Mouse (Mus musculus) myocyte (in vitro differentiated cells): ENCODE measurements at regions not wholly inside any gene's neighbourhood (a gene's known extent, or its start where the extent isn't known, plus 50 kb on each side); places are given as distances from the start of the nearest gene placed in this dataset.

Source experiments
- POLR2AphosphoS2 ChIP-seq: IDR thresholded peaks from one replicate; pipeline ENCODE4 v1.6.1; 2011; ENCODE audit warnings: low read depth, control low read depth; ENCODE audit not compliant: insufficient read length
- REST ChIP-seq: IDR thresholded peaks from one replicate; pipeline ENCODE4 v1.6.1; 2011; ENCODE audit warnings: mild to moderate bottlenecking, control low read depth, moderate library complexity; ENCODE audit not compliant: insufficient read depth, insufficient read length

DNA sequence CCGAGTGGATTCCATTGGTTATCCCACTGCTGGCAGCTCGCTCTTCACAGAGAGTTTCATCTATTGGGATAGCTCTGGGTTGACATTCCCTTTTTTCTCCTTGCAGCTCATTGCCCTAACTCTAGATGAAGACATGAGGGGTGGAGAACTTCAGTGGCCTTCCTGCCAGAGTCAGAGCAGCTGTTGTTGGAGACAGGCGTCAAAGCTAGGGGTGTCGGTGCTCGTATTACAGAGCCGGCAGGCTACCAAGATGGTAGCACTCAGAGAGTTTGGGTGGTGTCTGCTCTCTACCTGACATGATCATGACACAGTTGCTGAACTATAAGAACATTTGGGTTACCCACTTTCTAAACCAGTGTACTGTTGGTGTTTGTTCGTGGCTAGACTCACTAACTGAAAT is 162.5 kb upstream of the Trib2 start:
- TF ChIP-seq REST: no peak
- no peak for TF ChIP-seq POLR2AphosphoS2
